Mouse (Mus musculus): ENCODE measurements around the gene Akap5. TPM values are rescaled to one million over a fixed set of nuclear protein-coding genes. Genes with fewer than 3 reads are reported as not detected.

Gene Akap5
- total RNA-seq, 2 experiments from 2014 or later = 0.15 TPM; not detected in 1

Other genes starting within 250 kb of the Akap5 start
- not detected in 2 replicates for gene Esr2, start 147.6 kb upstream of the Akap5 start, total RNA-seq (2015)
- gene Esr2, start 147.6 kb upstream of the Akap5 start, total RNA-seq (2017) = not detected in 2 replicates
- gene Tex21, start 78.1 kb upstream of the Akap5 start, total RNA-seq (2015) = not detected in 2 replicates
- gene Tex21, start 78.1 kb upstream of the Akap5 start, total RNA-seq (2017) = not detected in 2 replicates
- 18.4 and 22.9 TPM in 2 replicates for gene Mthfd1, start 69.6 kb upstream of the Akap5 start, total RNA-seq (2015)
- 32.6 and 33.4 TPM in 2 replicates for gene Mthfd1, start 69.6 kb upstream of the Akap5 start, total RNA-seq (2017)
- gene Zbtb25, start 44.7 kb downstream of the Akap5 start, total RNA-seq (2015) = 11.9 and 13.5 TPM in 2 replicates
- 7.2 and 9.2 TPM in 2 replicates for gene Zbtb25, start 44.7 kb downstream of the Akap5 start, total RNA-seq (2017)
- gene Zbtb1, start 45.4 kb downstream of the Akap5 start, total RNA-seq (2015) = 8.9 and 11.7 TPM in 2 replicates
- 9.1 and 10.1 TPM in 2 replicates for gene Zbtb1, start 45.4 kb downstream of the Akap5 start, total RNA-seq (2017)
- 1.3 and 2.2 TPM in 2 replicates for gene Hspa2, start 79.3 kb downstream of the Akap5 start, total RNA-seq (2015)
- gene Hspa2, start 79.3 kb downstream of the Akap5 start, total RNA-seq (2017) = 4.8 and 6.7 TPM in 2 replicates
- gene Ppp1r36, start 92.6 kb downstream of the Akap5 start, total RNA-seq (2015) = 0.58 TPM in 1 of 2 replicates, not detected in the other
- gene Ppp1r36, start 92.6 kb downstream of the Akap5 start, total RNA-seq (2017) = 0.18 TPM in 1 of 2 replicates, not detected in the other
- gene Plekhg3, start 206.0 kb downstream of the Akap5 start, total RNA-seq (2015) = 40.4 and 44.3 TPM in 2 replicates
- gene Plekhg3, start 206.0 kb downstream of the Akap5 start, total RNA-seq (2017) = 46.6 and 50.5 TPM in 2 replicates

Measured in megakaryocyte, adult 5-6 weeks (primary cell).